Mouse (Mus musculus) left cerebral cortex, postnatal 4 days (tissue): ENCODE results near the gene Cenpp. TPM values are rescaled to one million over a fixed set of nuclear protein-coding genes. Genes with fewer than 3 reads are reported as not detected.

Experiments
- DNase-seq: peaks from one replicate; pipeline ENCODE4 v3.0.0-alpha.2; 2022
- intact Hi-C: fragments of 180-260 bp; cut with DNase I; formaldehyde crosslinking; loops from one replicate; pipeline ENCODE4 v1.15.1; 2025
- total RNA-seq, 2 experiments: library from RNA; stranded (reverse); gene quantifications; 2 replicates each; pipeline ENCODE4 v1.2.3; 2021

Cenpp gene
- total RNA-seq, 2 experiments from 2014 or later = 2.5 to 3.0 TPM

- DNase-seq = no peak
- intact Hi-C loops = no loop called here
These were observed 113.9 kb downstream of the Cenpp start for GRCm38 (mm10) chr13:49538693-49539092.

GRCm38 (mm10) chr13:49536946-49537345 lies 115.6 kb downstream of the Cenpp start:
- intact Hi-C loops = no loop called here
- DNase-seq = no peak

- intact Hi-C loops = no loop called here
- DNase-seq = no peak
These were observed 121.9 kb downstream of the Cenpp start for GRCm38 (mm10) chr13:49530636-49531035.

GRCm38 (mm10) chr13:49526235-49526634 lies 126.3 kb downstream of the Cenpp start:
- intact Hi-C loops = no loop called here

GRCm38 (mm10) chr13:49518761-49519160 lies 133.8 kb downstream of the Cenpp start:
- intact Hi-C loops = no loop called here
- no peak for DNase-seq

More at GRCm38 (mm10) chr13:49526235-49526634, 126.3 kb downstream of the Cenpp start:
- DNase-seq = no peak

GRCm38 (mm10) chr13:49507176-49507575 lies 145.4 kb downstream of the Cenpp start:
- DNase-seq = no peak
- intact Hi-C loops = no loop called here

GRCm38 (mm10) chr13:49505776-49506175 lies 146.8 kb downstream of the Cenpp start:
- intact Hi-C loops = no loop called here

GRCm38 (mm10) chr13:49504510-49504909 lies 148.1 kb downstream of the Cenpp start, which contains the start of gene Ecm2:
Gene Ecm2 (plus strand): TSS chr13:49504810.
- intact Hi-C loops = no loop called here
- DNase-seq = no peak

More at GRCm38 (mm10) chr13:49505776-49506175, 146.8 kb downstream of the Cenpp start:
- DNase-seq = no peak

- intact Hi-C loops = no loop called here
- no peak for DNase-seq
These were observed 159.9 kb downstream of the Cenpp start, which contains the start of gene Tes3-ps for GRCm38 (mm10) chr13:49492376-49493368. Gene Tes3-ps (plus strand): TSS chr13:49493318.

GRCm38 (mm10) chr13:49485388-49485787 lies 167.2 kb downstream of the Cenpp start:
- DNase-seq = no peak
- intact Hi-C loops = no loop called here

- peak; percentile 32 for DNase-seq
- intact Hi-C loops = no loop called here
These were observed 172.0 kb downstream of the Cenpp start for GRCm38 (mm10) chr13:49480551-49480950.

GRCm38 (mm10) chr13:49480057-49480456 lies 172.5 kb downstream of the Cenpp start:
- intact Hi-C loops = no loop called here
- peak; percentile 64 for DNase-seq

GRCm38 (mm10) chr13:49479399-49479798 lies 173.2 kb downstream of the Cenpp start:
- no peak for DNase-seq
- intact Hi-C loops = no loop called here

- intact Hi-C loops = no loop called here
- DNase-seq = no peak
These were observed 173.7 kb downstream of the Cenpp start for GRCm38 (mm10) chr13:49478851-49479374.

- no peak for DNase-seq
- intact Hi-C loops = no loop called here
These were observed 174.7 kb downstream of the Cenpp start for GRCm38 (mm10) chr13:49477887-49478286.

GRCm38 (mm10) chr13:49472676-49473005 lies 179.9 kb downstream of the Cenpp start:
- DNase-seq = no peak
- intact Hi-C loops = no loop called here

- no peak for DNase-seq
- intact Hi-C loops = no loop called here
These were observed 180.5 kb downstream of the Cenpp start for GRCm38 (mm10) chr13:49471981-49472675.

GRCm38 (mm10) chr13:49470806-49471205 lies 181.8 kb downstream of the Cenpp start:
- DNase-seq = peak; percentile 21
- intact Hi-C loops = no loop called here

GRCm38 (mm10) chr13:49470319-49470718 lies 182.3 kb downstream of the Cenpp start:
- DNase-seq = no peak
- intact Hi-C loops = no loop called here

GRCm38 (mm10) chr13:49469002-49469401 lies 183.6 kb downstream of the Cenpp start:
- peak; percentile 60 for DNase-seq
- intact Hi-C loops = no loop called here

- no peak for DNase-seq
- intact Hi-C loops = no loop called here
These were observed 185.0 kb downstream of the Cenpp start for GRCm38 (mm10) chr13:49467585-49467984.
